Mouse (Mus musculus) CH12.LX (cell line): ENCODE data around the gene Slc25a21. TPM values are rescaled to one million over a fixed set of nuclear protein-coding genes. Genes with fewer than 3 reads are reported as not detected.

ENCODE experiments used
- DNase-seq: peaks from one replicate; pipeline ENCODE4 v3.0.0-alpha.2; 2013; ENCODE audit errors: extremely low read depth
- H3K27ac ChIP-seq: 2 replicates; pipeline ENCODE4 v1.5.1; 2012; ENCODE audit warnings: low read depth, mild to moderate bottlenecking, control low read depth, moderate library complexity; ENCODE audit not compliant: insufficient read depth
- H3K27me3 ChIP-seq: replicated peaks from 2 replicates; pipeline ENCODE3; 2012; ENCODE audit warnings: inconsistent platforms
- H3K36me3 ChIP-seq, 2 experiments: replicated peaks in 1 of 2; 2 replicates each; pipeline versions ENCODE3 to v1.6.1; 2012; ENCODE audit warnings: inconsistent platforms in 1 of 2, low read length in 1 of 2, mild to moderate bottlenecking in 1 of 2, mixed read lengths in 1 of 2, moderate library complexity in 1 of 2; ENCODE audit not compliant: control insufficient read depth in 1 of 2, insufficient read depth in 1 of 2
- H3K4me1 ChIP-seq, 2 experiments: 2 replicates each; pipeline ENCODE4 v1.6.1; 2012; ENCODE audit warnings: inconsistent platforms in 1 of 2, moderate library complexity in 1 of 2; ENCODE audit not compliant: insufficient read depth in 2 of 2, control insufficient read depth in 1 of 2
- H3K4me2 ChIP-seq: 2 replicates; pipeline ENCODE4 v1.6.1; 2012; ENCODE audit warnings: low read depth, mild to moderate bottlenecking, control low read depth; ENCODE audit not compliant: poor library complexity, insufficient read depth, severe bottlenecking
- H3K4me3 ChIP-seq, 3 experiments: fragments of 150-350 bp in 1 of 3; sonication (generic) in 1 of 3; replicated peaks in 1 of 3; 2 replicates each; pipeline versions ENCODE3 to v1.5.1; 2011 to 2012; ENCODE audit warnings: low read depth in 2 of 3, low read length in 2 of 3, mild to moderate bottlenecking in 2 of 3, moderate library complexity in 2 of 3, control low read depth in 1 of 3, improper control_type of control experiment in 1 of 3, inconsistent platforms in 1 of 3, mixed read lengths in 1 of 3; ENCODE audit not compliant: poor library complexity in 1 of 3
- H3K79me2 ChIP-seq: replicated peaks from 2 replicates; pipeline ENCODE4 v1.6.1; 2012; ENCODE audit warnings: mild to moderate bottlenecking, moderate library complexity; ENCODE audit not compliant: control insufficient read depth, poor library complexity, insufficient read depth, severe bottlenecking; ENCODE audit errors: extremely low read depth
- H3K9ac ChIP-seq: 2 replicates; pipeline ENCODE4 v1.6.1; 2012; ENCODE audit warnings: low read depth, mild to moderate bottlenecking, control low read depth, moderate library complexity; ENCODE audit not compliant: insufficient read depth
- H3K9me3 ChIP-seq: replicated peaks from 2 replicates; pipeline ENCODE3; 2012; ENCODE audit warnings: low read length, inconsistent platforms, mixed read lengths
- BHLHE40 ChIP-seq: IDR thresholded peaks from 2 replicates; pipeline ENCODE4 v1.6.1; 2011; ENCODE audit warnings: mild to moderate bottlenecking, low read depth, low read length, improper control_type of control experiment
- CHD2 ChIP-seq: IDR thresholded peaks from 2 replicates; pipeline ENCODE4 v1.6.1; 2011; ENCODE audit warnings: low read length, improper control_type of control experiment
- E2F4 ChIP-seq: IDR thresholded peaks from 2 replicates; pipeline ENCODE4 v1.6.1; 2011; ENCODE audit warnings: low read depth, low read length, improper control_type of control experiment; ENCODE audit not compliant: insufficient replicate concordance
- EP300 ChIP-seq: IDR thresholded peaks from 2 replicates; pipeline ENCODE4 v1.6.1; 2011; ENCODE audit warnings: low read length, improper control_type of control experiment
- ETS1 ChIP-seq: conservative IDR thresholded peaks from 2 replicates; pipeline ENCODE4 v1.6.1; 2012; ENCODE audit warnings: low read depth, mild to moderate bottlenecking, inconsistent platforms, low read length, improper control_type of control experiment, moderate library complexity
- GABPA ChIP-seq: IDR thresholded peaks from 2 replicates; pipeline ENCODE4 v1.6.1; 2012; ENCODE audit warnings: low read depth, low read length, improper control_type of control experiment, inconsistent platforms; ENCODE audit not compliant: insufficient replicate concordance
- IRF4 ChIP-seq: IDR thresholded peaks from 2 replicates; pipeline ENCODE4 v1.6.1; 2014; ENCODE audit warnings: low read depth, mild to moderate bottlenecking, inconsistent platforms, low read length, improper control_type of control experiment
- JUN ChIP-seq: IDR thresholded peaks from 2 replicates; pipeline ENCODE4 v1.6.1; 2011; ENCODE audit warnings: low read depth, mild to moderate bottlenecking, low read length, improper control_type of control experiment, moderate library complexity; ENCODE audit not compliant: insufficient read depth
- MAX ChIP-seq: IDR thresholded peaks from 2 replicates; pipeline ENCODE4 v1.6.1; 2011; ENCODE audit warnings: low read length, improper control_type of control experiment
- MAZ ChIP-seq: IDR thresholded peaks from 2 replicates; pipeline ENCODE4 v1.6.1; 2012; ENCODE audit warnings: low read depth, mild to moderate bottlenecking, inconsistent platforms, low read length, improper control_type of control experiment, moderate library complexity
- MXI1 ChIP-seq: IDR thresholded peaks from 2 replicates; pipeline ENCODE4 v1.6.1; 2011; ENCODE audit warnings: mild to moderate bottlenecking, low read depth, low read length, improper control_type of control experiment
- MYC ChIP-seq: IDR thresholded peaks from 2 replicates; pipeline ENCODE4 v1.6.1; 2011; ENCODE audit warnings: low read depth, mild to moderate bottlenecking, improper control_type of control experiment, low read length
- RCOR1 ChIP-seq: conservative IDR thresholded peaks from 2 replicates; pipeline ENCODE4 v1.6.1; 2012; ENCODE audit warnings: low read depth, mild to moderate bottlenecking, inconsistent platforms, low read length, improper control_type of control experiment
- SIN3A ChIP-seq: IDR thresholded peaks from 2 replicates; pipeline ENCODE4 v1.6.1; 2012; ENCODE audit warnings: low read length, improper control_type of control experiment, inconsistent platforms
- TBP ChIP-seq: conservative IDR thresholded peaks from 2 replicates; pipeline ENCODE4 v1.6.1; 2011; ENCODE audit warnings: low read depth, low read length, improper control_type of control experiment
- UBTF ChIP-seq: IDR thresholded peaks from 2 replicates; pipeline ENCODE4 v1.6.1; 2012; ENCODE audit warnings: low read depth, mild to moderate bottlenecking, inconsistent platforms, low read length, improper control_type of control experiment, moderate library complexity
- ZKSCAN1 ChIP-seq: IDR thresholded peaks from 2 replicates; pipeline ENCODE4 v1.6.1; 2012; ENCODE audit warnings: low read depth, inconsistent platforms, low read length, improper control_type of control experiment, borderline replicate concordance
- ZMIZ1 ChIP-seq: IDR thresholded peaks from 2 replicates; pipeline ENCODE4 v1.6.1; 2012; ENCODE audit warnings: low read depth, mild to moderate bottlenecking, inconsistent platforms, low read length, improper control_type of control experiment
- dilution Hi-C: fragments of 300-500 bp; cut with MboI; formaldehyde crosslinking; loops from 2 replicates; pipeline ENCODE4 v1.14.3; 2020; ENCODE audit warnings: low sequenced_read_pairs; ENCODE audit not compliant: extremely low pct_unique_long_range_greater_than_20kb, extremely low pct_ligation_motif_present
- in situ Hi-C: fragments of 300-500 bp; cut with MboI; formaldehyde crosslinking; loops from 3 replicates; pipeline ENCODE4 v1.14.3; 2019; ENCODE audit warnings: low sequenced_read_pairs, low pct_ligation_motif_present, low pct_unique_long_range_greater_than_20kb, mixed read lengths
- polyA plus RNA-seq: library from polyadenylated mRNA; unstranded; fragments of >175 nt; gene quantifications from 2 replicates; pipeline ENCODE4 v1.2.1, GENCODE M21; 2012; ENCODE audit warnings: low read depth; ENCODE audit not compliant: insufficient read length
- total RNA-seq, 2 experiments: library from RNA; depleted of rRNA; stranded (reverse); fragments of 300-350 nt in 1 of 2; fragments of >200 nt in 1 of 2; gene quantifications; 2 replicates each; pipeline ENCODE4 v1.2.3; 2012 to 2014

Gene Slc25a21
- total and polyA plus RNA-seq, 3 experiments = not detected

DNA sequence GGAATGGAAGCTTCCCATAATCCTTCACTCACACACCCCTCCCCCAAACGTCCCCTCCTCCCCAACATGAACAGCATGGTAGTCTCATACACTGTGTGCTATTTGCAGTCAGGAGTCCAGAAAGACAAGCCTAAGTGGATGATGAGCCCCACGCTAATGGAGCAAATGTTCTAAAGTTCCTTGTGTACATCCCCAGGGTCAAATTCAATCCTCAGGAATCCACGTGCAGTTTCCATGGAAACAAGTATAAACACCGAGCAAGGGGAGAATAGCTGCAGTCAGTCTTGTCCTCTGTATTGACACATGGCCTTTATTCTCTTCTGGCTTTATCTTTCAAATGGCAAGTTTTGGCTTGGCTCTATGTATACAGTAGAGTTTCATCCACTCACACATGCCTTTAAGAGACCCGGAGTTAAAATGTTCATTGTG lies 367.8 kb downstream of the Slc25a21 start:
- DNase-seq = no peak
- H3K4me3 ChIP-seq = no peak overlapping the region
- TF ChIP-seq ZKSCAN1 (no peak), SIN3A (no peak), E2F4 (no peak), EP300 (no peak), IRF4 (no peak), MYC (no peak), UBTF (no peak), BHLHE40 (no peak), TBP (no peak), MAZ (no peak), ZMIZ1 (no peak), MAX (no peak), MXI1 (no peak), GABPA (no peak), ETS1 (no peak)
- dilution Hi-C loops (no loop called here), in situ Hi-C loops (no loop called here)
- no peak overlapping the region for H3K9ac ChIP-seq
- H3K9me3 ChIP-seq = no peaks in the 10 kb centered on the region
- H3K36me3 ChIP-seq = no peaks in the 10 kb centered on the region
- H3K27me3 ChIP-seq = no peaks in the 10 kb centered on the region
- H3K4me1 ChIP-seq = peaks cover 0 to 6% of the 10 kb centered on the region in 2 experiments; a peak in 2 of 4 replicates
- H3K27ac ChIP-seq = no peak overlapping the region
- no peaks in the 10 kb centered on the region for H3K79me2 ChIP-seq
- H3K4me2 ChIP-seq = no peak overlapping the region

DNA sequence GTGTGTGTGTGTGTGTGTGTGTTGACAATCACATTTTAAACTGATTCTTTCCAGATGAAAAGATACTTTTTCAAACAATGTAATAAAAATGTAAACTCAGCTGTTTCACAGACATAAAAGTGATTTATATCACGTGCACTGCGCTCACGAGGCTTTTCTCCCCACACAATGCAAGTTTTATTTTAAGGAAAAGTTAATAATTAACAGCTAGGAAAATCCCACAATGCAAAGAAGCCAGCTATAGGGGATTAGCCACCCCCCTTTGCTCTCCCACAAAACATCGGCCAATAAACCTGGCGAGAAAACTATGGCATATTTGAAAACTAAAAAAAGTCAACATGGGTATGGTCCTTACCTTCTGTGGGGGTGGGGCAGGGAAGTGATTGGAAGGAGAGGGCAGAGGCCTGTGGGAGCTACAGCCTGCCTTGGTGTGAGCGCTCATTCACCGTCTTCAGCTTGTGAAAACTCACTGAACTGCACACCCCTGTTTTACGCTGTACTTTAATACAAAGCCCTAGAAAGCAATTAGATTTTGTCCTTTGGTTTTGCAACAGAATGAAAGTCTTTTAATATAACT lies 369.4 kb downstream of the Slc25a21 start:
- no peak overlapping the region for H3K9ac ChIP-seq
- H3K27ac ChIP-seq = no peak overlapping the region
- dilution Hi-C loops (no loop called here), in situ Hi-C loops (no loop called here)
- H3K36me3 ChIP-seq = no peaks in the 10 kb centered on the region
- no peak overlapping the region for H3K4me2 ChIP-seq
- no peaks in the 10 kb centered on the region for H3K4me1 ChIP-seq
- no peak overlapping the region for H3K4me3 ChIP-seq
- TF ChIP-seq RCOR1 (no peak), JUN (no peak), CHD2 (no peak), BHLHE40 (no peak)
- no peak for DNase-seq
- no peaks in the 10 kb centered on the region for H3K79me2 ChIP-seq
- H3K9me3 ChIP-seq = no peaks in the 10 kb centered on the region
- H3K27me3 ChIP-seq = no peaks in the 10 kb centered on the region
